Mouse (Mus musculus): ENCODE data around the gene Gabpa. TPM values are rescaled to one million over a fixed set of nuclear protein-coding genes. Genes with fewer than 3 reads are reported as not detected.
A peak's percentile ranks its signal among the peaks of the same experiment; 100 is the strongest.

Gene Gabpa
- 45.9 and 68.9 TPM in 2 replicates for polyA plus RNA-seq (2012; ENCODE audit: insufficient read depth, insufficient read length, missing spikeins)

DNA sequence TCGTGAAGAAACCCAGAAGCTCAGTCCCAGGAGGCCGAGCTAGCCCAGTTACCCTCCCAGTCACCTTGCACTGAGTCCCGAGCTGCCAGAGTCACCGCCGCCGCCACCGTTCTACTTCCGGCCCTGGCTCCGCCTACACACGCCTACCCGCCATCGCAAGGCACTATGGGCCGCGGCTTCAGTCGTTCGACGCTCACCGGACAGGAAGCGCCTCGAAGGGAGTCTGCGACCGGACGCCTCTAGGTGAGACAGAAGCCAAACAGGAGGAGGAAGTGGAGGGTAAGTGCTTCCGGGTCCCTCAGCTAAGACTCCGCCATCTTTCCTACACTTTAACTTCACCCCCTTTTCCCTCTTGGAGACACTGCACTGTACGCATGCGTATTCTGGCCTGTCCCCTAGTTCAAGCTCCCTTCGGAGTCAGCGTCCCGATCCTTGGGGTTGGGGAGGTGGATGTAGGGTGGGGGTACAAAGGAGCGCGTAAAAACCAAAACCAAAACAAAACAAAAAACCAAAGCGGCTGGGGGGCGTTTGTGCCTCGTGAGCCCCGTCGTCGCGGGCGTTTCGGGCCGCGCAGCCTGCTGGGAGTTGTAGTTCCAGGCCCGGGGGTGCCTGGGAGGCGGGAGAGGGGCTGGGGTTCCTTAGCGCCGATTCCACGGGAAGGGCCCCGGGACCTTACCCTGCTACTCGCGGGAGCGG lies at the start of gene Gabpa:
Gene Gabpa, plus strand, starts transcription at position 181 of the 696 bp plus-strand sequence.
- peak within 1 kb of the TSS; percentile 99 for H3K27ac ChIP-seq (replicated peaks; ENCODE audit: low read depth, low read length)
- peaks cover 13% of the 10 kb centered on the region for H3K4me1 ChIP-seq (ENCODE audit: control insufficient read depth, insufficient read depth, insufficient read length, low read length)
- peak within 1 kb of the TSS; percentile 99 for H3K4me3 ChIP-seq (ENCODE audit: insufficient read depth, low read depth, low read length)

GRCm38 (mm10) chr16:84784966-84785365 lies 49.8 kb upstream of the Gabpa start:
- Histone ChIP-seq H3K4me1 (ENCODE audit: control insufficient read depth, insufficient read depth, insufficient read length, low read length) (peaks cover 7% of the 10 kb centered on the region), H3K4me3 (ENCODE audit: insufficient read depth, low read depth, low read length) (no peak overlapping the region), H3K27ac (replicated peaks; ENCODE audit: low read depth, low read length) (peak overlapping the region; percentile 58)

- Histone ChIP-seq H3K4me3 (ENCODE audit: insufficient read depth, low read depth, low read length) (no peak overlapping the region), H3K27ac (replicated peaks; ENCODE audit: low read depth, low read length) (peak overlapping the region; percentile 52; the same call in 1 of the 2 replicates), H3K4me1 (ENCODE audit: control insufficient read depth, insufficient read depth, insufficient read length, low read length) (peaks cover 4% of the 10 kb centered on the region; the same call in 1 of the 2 replicates)
Measured at GRCm38 (mm10) chr16:84790595-84791165, 44.0 kb upstream of the Gabpa start.

GRCm38 (mm10) chr16:84793401-84793800 lies 41.3 kb upstream of the Gabpa start:
- H3K4me1 ChIP-seq (ENCODE audit: control insufficient read depth, insufficient read depth, insufficient read length, low read length): peaks cover 6% of the 10 kb centered on the region
- no peak overlapping the region for H3K27ac ChIP-seq (replicated peaks; ENCODE audit: low read depth, low read length)

DNA sequence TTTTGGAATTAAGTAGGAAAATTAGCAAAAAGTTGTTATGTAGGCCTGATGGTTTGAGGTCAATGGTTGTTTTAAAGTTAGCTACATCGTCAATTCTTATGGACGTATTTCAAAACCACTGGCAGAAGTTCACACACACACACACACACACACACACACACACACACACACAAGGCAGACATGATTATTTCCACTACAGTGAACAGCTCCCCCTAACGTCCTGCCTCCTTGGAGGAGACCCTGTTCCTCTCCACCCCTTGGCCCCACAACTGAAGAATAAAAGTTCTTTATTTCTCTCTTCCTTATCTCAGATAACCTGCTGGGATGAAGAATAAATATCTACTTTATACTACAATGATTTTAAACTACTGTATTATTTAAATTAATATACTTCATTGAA lies 39.4 kb upstream of the Gabpa start:
- H3K4me3 ChIP-seq (ENCODE audit: insufficient read depth, low read depth, low read length): no peak overlapping the region
- peaks cover 13% of the 10 kb centered on the region for H3K4me1 ChIP-seq (ENCODE audit: control insufficient read depth, insufficient read depth, insufficient read length, low read length)
- H3K27ac ChIP-seq (replicated peaks; ENCODE audit: low read depth, low read length): no peak overlapping the region; the same call in 1 of the 2 replicates

More at GRCm38 (mm10) chr16:84793401-84793800, 41.3 kb upstream of the Gabpa start:
- H3K4me3 ChIP-seq (ENCODE audit: insufficient read depth, low read depth, low read length): no peak overlapping the region

DNA sequence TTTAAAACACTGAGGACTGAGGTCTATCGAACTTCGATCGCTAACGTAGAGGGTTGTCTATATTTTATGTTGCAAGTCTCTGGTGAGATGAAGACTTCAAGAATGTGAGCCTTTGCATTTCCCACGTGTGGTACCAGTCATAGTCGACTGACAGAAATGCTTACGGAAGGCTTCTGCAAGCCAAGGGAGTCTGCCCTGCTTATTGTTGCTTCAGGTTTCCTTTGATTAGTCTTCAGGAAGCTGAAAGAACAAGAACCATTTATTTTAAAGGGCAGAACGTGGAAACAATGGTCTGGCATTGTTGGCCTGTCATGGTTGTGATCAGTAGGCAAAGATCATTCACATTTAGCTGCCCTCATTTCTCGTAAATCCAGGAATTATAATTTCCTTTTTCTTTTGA lies 38.0 kb upstream of the Gabpa start:
- Histone ChIP-seq H3K27ac (replicated peaks; ENCODE audit: low read depth, low read length) (peak overlapping the region; percentile 58), H3K4me1 (ENCODE audit: control insufficient read depth, insufficient read depth, insufficient read length, low read length) (peaks cover 13% of the 10 kb centered on the region), H3K4me3 (ENCODE audit: insufficient read depth, low read depth, low read length) (no peak overlapping the region)

- Histone ChIP-seq H3K4me3 (ENCODE audit: insufficient read depth, low read depth, low read length) (no peak overlapping the region), H3K27ac (replicated peaks; ENCODE audit: low read depth, low read length) (0 out of 2 replicates have a peak overlapping the region, but pooled peaks have one; percentile 30)
Measured at GRCm38 (mm10) chr16:84800038-84800437, 34.7 kb upstream of the Gabpa start.

GRCm38 (mm10) chr16:84802217-84802616 lies 32.5 kb upstream of the Gabpa start:
- H3K4me3 ChIP-seq (ENCODE audit: insufficient read depth, low read depth, low read length): no peak overlapping the region
- H3K27ac ChIP-seq (replicated peaks; ENCODE audit: low read depth, low read length): peak overlapping the region; percentile 92

More at GRCm38 (mm10) chr16:84800038-84800437, 34.7 kb upstream of the Gabpa start:
- H3K4me1 ChIP-seq (ENCODE audit: control insufficient read depth, insufficient read depth, insufficient read length, low read length): peaks cover 18% of the 10 kb centered on the region

DNA sequence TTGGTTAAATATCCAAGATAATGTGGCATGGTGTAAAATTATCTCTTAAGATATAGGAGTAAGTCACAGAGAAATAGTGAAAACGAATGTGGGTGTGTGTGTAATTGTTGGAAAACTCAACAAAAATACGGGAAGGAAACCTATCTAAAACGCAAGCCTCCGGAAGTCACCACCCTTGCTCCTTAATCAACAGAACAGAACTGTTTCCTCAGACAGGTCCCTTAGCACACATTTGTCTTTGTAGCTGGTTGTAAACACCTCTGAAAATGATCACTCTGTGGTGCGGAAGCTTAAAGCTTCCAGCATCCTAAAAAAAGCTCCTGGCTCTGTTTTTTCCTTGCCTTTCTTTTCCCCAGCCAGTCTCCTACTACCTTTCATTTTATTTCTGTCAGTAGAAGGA lies 29.9 kb upstream of the Gabpa start:
- Histone ChIP-seq H3K4me1 (ENCODE audit: control insufficient read depth, insufficient read depth, insufficient read length, low read length) (peaks cover 12% of the 10 kb centered on the region; the same call in 1 of the 2 replicates), H3K4me3 (ENCODE audit: insufficient read depth, low read depth, low read length) (no peak overlapping the region), H3K27ac (replicated peaks; ENCODE audit: low read depth, low read length) (peak overlapping the region; percentile 76)

More at GRCm38 (mm10) chr16:84802217-84802616, 32.5 kb upstream of the Gabpa start:
- peaks cover 13% of the 10 kb centered on the region for H3K4me1 ChIP-seq (ENCODE audit: control insufficient read depth, insufficient read depth, insufficient read length, low read length)

GRCm38 (mm10) chr16:84806175-84806574 lies 28.6 kb upstream of the Gabpa start:
- H3K4me3 ChIP-seq (ENCODE audit: insufficient read depth, low read depth, low read length): no peak overlapping the region
- peaks cover 15% of the 10 kb centered on the region; the same call in 1 of the 2 replicates for H3K4me1 ChIP-seq (ENCODE audit: control insufficient read depth, insufficient read depth, insufficient read length, low read length)
- H3K27ac ChIP-seq (replicated peaks; ENCODE audit: low read depth, low read length): no peak overlapping the region

DNA sequence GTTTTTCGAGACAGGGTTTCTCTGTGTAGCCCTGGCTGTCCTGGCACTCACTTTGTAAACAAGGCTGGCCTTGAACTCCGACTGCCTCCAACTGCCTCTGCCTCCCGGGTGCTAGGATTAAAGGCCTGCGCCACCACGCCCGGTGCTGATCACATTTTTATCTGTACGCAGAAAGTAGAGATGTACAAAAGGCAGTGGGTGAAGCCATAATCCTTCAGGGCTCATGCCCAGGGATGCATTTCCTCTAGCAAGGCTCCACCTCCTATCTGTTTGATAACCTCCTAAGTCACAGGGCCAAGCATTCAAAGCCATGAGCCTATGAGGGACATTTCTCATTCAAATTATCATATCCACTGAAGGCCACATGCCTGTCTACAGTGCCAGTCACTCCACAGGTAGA lies 26.9 kb upstream of the Gabpa start:
- H3K4me3 ChIP-seq (ENCODE audit: insufficient read depth, low read depth, low read length): no peak overlapping the region
- peaks cover 19% of the 10 kb centered on the region; the same call in 1 of the 2 replicates for H3K4me1 ChIP-seq (ENCODE audit: control insufficient read depth, insufficient read depth, insufficient read length, low read length)
- H3K27ac ChIP-seq (replicated peaks; ENCODE audit: low read depth, low read length): peak overlapping the region; percentile 37; the same call in 1 of the 2 replicates

- 0 out of 2 replicates have a peak overlapping the region, but pooled peaks have one; percentile 12 for H3K27ac ChIP-seq (replicated peaks; ENCODE audit: low read depth, low read length)
- no peak overlapping the region for H3K4me3 ChIP-seq (ENCODE audit: insufficient read depth, low read depth, low read length)
- H3K4me1 ChIP-seq (ENCODE audit: control insufficient read depth, insufficient read depth, insufficient read length, low read length): peaks cover 14% of the 10 kb centered on the region; the same call in 1 of the 2 replicates
Measured at GRCm38 (mm10) chr16:84810254-84810653, 24.5 kb upstream of the Gabpa start.

DNA sequence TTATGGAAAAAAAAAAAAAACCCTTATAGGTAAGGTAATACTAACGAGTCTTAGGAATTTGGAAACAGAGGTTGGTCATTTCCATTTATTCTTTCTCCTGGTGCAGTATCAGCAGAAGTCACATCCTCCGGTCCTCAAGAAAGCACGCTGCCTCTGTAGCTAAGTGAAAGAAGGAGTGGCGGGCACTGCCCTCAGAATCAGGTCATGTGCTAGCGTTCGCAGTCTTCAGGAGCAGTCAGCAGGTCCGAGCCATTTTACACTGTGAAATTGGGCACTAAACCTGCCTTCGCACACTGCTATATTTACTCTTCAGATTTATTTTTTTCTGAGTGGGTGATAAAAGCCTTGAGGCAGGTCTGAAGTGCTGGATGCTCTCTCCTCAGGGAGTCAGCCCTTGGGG lies 20.9 kb upstream of the Gabpa start:
- H3K4me1 ChIP-seq (ENCODE audit: control insufficient read depth, insufficient read depth, insufficient read length, low read length): peaks cover 10% of the 10 kb centered on the region; the same call in 1 of the 2 replicates
- H3K27ac ChIP-seq (replicated peaks; ENCODE audit: low read depth, low read length): no peak overlapping the region
- no peak overlapping the region for H3K4me3 ChIP-seq (ENCODE audit: insufficient read depth, low read depth, low read length)

- Histone ChIP-seq H3K4me1 (ENCODE audit: control insufficient read depth, insufficient read depth, insufficient read length, low read length) (peaks cover 7% of the 10 kb centered on the region; the same call in 1 of the 2 replicates), H3K4me3 (ENCODE audit: insufficient read depth, low read depth, low read length) (no peak overlapping the region), H3K27ac (replicated peaks; ENCODE audit: low read depth, low read length) (0 out of 2 replicates have a peak overlapping the region, but pooled peaks have one; percentile 29)
Measured at GRCm38 (mm10) chr16:84814511-84814910, 20.2 kb upstream of the Gabpa start.

DNA sequence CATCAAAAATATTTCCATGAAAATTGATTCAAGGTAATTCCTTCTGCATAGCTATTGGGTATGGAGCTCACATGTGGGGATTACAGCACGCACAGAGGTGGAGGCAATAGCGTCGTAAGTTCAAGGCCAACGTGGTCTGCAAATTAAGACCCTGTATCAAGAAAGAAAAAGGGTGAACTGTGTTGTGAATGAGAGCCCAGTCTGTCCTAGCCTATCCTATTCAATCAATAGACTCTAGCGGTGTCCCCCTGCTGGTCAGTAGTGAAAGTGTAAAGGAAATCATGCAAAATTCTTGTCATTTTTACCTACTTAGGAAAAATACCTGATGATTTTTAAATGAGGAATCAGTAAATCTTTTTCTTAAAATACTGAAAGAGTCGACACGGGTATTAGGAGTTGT lies 17.3 kb upstream of the Gabpa start:
- Histone ChIP-seq H3K4me3 (ENCODE audit: insufficient read depth, low read depth, low read length) (no peak overlapping the region), H3K27ac (replicated peaks; ENCODE audit: low read depth, low read length) (no peak overlapping the region), H3K4me1 (ENCODE audit: control insufficient read depth, insufficient read depth, insufficient read length, low read length) (0 out of 2 replicates have a peak, but pooled peaks cover 2% of the 10 kb centered on the region)
